Mouse (Mus musculus) midbrain, embryonic 11.5 days (tissue): ENCODE results near the gene Eif2b3. TPM values are rescaled to one million over a fixed set of nuclear protein-coding genes. Genes with fewer than 3 reads are reported as not detected.

ENCODE experiments used
- ATAC-seq: fragments of 200-750 bp; cut with Nextera tagmentation; 2 replicates; pipeline ENCODE4 v1.8.0; 2017; ENCODE audit warnings: moderate TSS enrichment, moderate library complexity; ENCODE audit not compliant: low FRiP score
- DNase-seq: peaks from one replicate; pipeline ENCODE4 v3.0.0; 2015; ENCODE audit warnings: low spot score; ENCODE audit errors: missing footprints
- H3K27ac ChIP-seq: fragments of 300-500 bp; sonication (generic); 2 replicates; pipeline ENCODE4 v1.5.1; 2014; ENCODE audit warnings: low read depth, low read length
- H3K27me3 ChIP-seq: fragments of 300-500 bp; sonication (generic); 2 replicates; pipeline ENCODE4 v1.6.1; 2014; ENCODE audit warnings: mild to moderate bottlenecking, low read length, moderate library complexity, mixed read lengths; ENCODE audit not compliant: control insufficient read depth, insufficient read depth
- H3K36me3 ChIP-seq: fragments of 300-500 bp; sonication (generic); 2 replicates; pipeline ENCODE4 v1.6.1; 2014; ENCODE audit warnings: mild to moderate bottlenecking, low read length, moderate library complexity, mixed read lengths; ENCODE audit not compliant: control insufficient read depth, insufficient read depth
- H3K4me1 ChIP-seq: fragments of 300-500 bp; sonication (generic); 2 replicates; pipeline ENCODE4 v1.6.1; 2014; ENCODE audit warnings: low read length; ENCODE audit not compliant: control insufficient read depth, insufficient read depth
- H3K4me2 ChIP-seq: fragments of 300-500 bp; sonication (generic); 2 replicates; pipeline ENCODE4 v1.6.1; 2014; ENCODE audit warnings: mild to moderate bottlenecking, moderate library complexity
- H3K4me3 ChIP-seq: fragments of 300-500 bp; sonication (generic); 2 replicates; pipeline ENCODE4 v1.5.1; 2014; ENCODE audit warnings: low read depth, low read length
- H3K9ac ChIP-seq: fragments of 300-500 bp; sonication (generic); 2 replicates; pipeline ENCODE4 v1.6.1; 2014; ENCODE audit warnings: low read length
- H3K9me3 ChIP-seq: fragments of 300-500 bp; sonication (generic); 2 replicates; pipeline ENCODE4 v1.6.1; 2016; ENCODE audit warnings: low read length; ENCODE audit not compliant: control insufficient read depth
- WGBS: fragments of 180-500 bp; shearing (Covaris S2); extraction: QIAGEN DNeasy Blood & Tissue Kit; methylation state at CpG from one replicate; pipeline ENCODE4 v1.1.7; 2014; 5-methylcytosine and 5-hydroxymethylcytosine counted together
- polyA plus RNA-seq: library from polyadenylated mRNA; unstranded; fragments of >200 nt; fragmentation: Nextera tagmentation; extraction: Ambion mirVana; gene quantifications from 2 replicates; pipeline ENCODE4 v1.2.1, GENCODE M21; 2014

Eif2b3 gene
- polyA plus RNA-seq, 1 experiment from 2014 or later = 43.0 TPM

GRCm38 (mm10) chr4:117109330-117109729 lies 90.1 kb downstream of the Eif2b3 start:
- no peak overlapping the region for H3K27ac ChIP-seq
- ATAC-seq = no peak
- WGBS = 95% methylated on average over 25 of the region's 25 CpGs

GRCm38 (mm10) chr4:117110249-117110648 lies 91.0 kb downstream of the Eif2b3 start:
- no peaks in the 10 kb centered on the region for H3K4me1 ChIP-seq
- H3K27ac ChIP-seq = no peak overlapping the region
- no peak overlapping the region for H3K4me2 ChIP-seq
- H3K36me3 ChIP-seq = peaks cover 4% of the 10 kb centered on the region
- WGBS = 91% methylated on average over 13 of the region's 13 CpGs
- DNase-seq (peak; percentile 45), ATAC-seq (no peak)
- no peaks in the 10 kb centered on the region for H3K27me3 ChIP-seq
- no peaks in the 10 kb centered on the region for H3K9me3 ChIP-seq
- no peak overlapping the region for H3K4me3 ChIP-seq
- H3K9ac ChIP-seq = no peak overlapping the region

More at GRCm38 (mm10) chr4:117109330-117109729, 90.1 kb downstream of the Eif2b3 start:
- DNase-seq = no peak
- Histone ChIP-seq H3K9ac (no peak overlapping the region), H3K9me3 (no peaks in the 10 kb centered on the region), H3K36me3 (peaks cover 4% of the 10 kb centered on the region), H3K4me1 (no peaks in the 10 kb centered on the region), H3K27me3 (no peaks in the 10 kb centered on the region), H3K4me3 (no peak overlapping the region), H3K4me2 (no peak overlapping the region)

GRCm38 (mm10) chr4:117110985-117111384 lies 91.8 kb downstream of the Eif2b3 start:
- H3K27ac ChIP-seq = no peak overlapping the region
- no peaks in the 10 kb centered on the region for H3K9me3 ChIP-seq
- H3K9ac ChIP-seq = no peak overlapping the region
- 95% methylated on average over 11 of the region's 11 CpGs for WGBS
- peak; percentile 54 for DNase-seq
- no peaks in the 10 kb centered on the region for H3K27me3 ChIP-seq
- peaks cover 4% of the 10 kb centered on the region for H3K36me3 ChIP-seq
- no peaks in the 10 kb centered on the region for H3K4me1 ChIP-seq
- ATAC-seq = no peak
- no peak overlapping the region for H3K4me2 ChIP-seq
- no peak overlapping the region for H3K4me3 ChIP-seq

GRCm38 (mm10) chr4:117113237-117113636 lies 94.0 kb downstream of the Eif2b3 start:
- no peaks in the 10 kb centered on the region for H3K9me3 ChIP-seq
- no peak overlapping the region for H3K27ac ChIP-seq
- no peaks in the 10 kb centered on the region for H3K4me1 ChIP-seq
- ATAC-seq (no peak), DNase-seq (peak; percentile 61)
- 75% methylated on average over 1 of the region's 1 CpGs for WGBS
- H3K27me3 ChIP-seq = no peaks in the 10 kb centered on the region
- no peak overlapping the region for H3K9ac ChIP-seq
- H3K4me3 ChIP-seq = no peak overlapping the region
- no peak overlapping the region for H3K4me2 ChIP-seq
- peaks cover 4% of the 10 kb centered on the region for H3K36me3 ChIP-seq

- DNase-seq = peak; percentile 17
- WGBS = 88% methylated on average over 5 of the region's 5 CpGs
Observed at GRCm38 (mm10) chr4:117115592-117115991, 96.4 kb downstream of the Eif2b3 start.

GRCm38 (mm10) chr4:117117931-117118330 lies 98.7 kb downstream of the Eif2b3 start:
- no peaks in the 10 kb centered on the region; the same call in 1 of the 2 replicates for H3K36me3 ChIP-seq
- H3K4me2 ChIP-seq = no peak overlapping the region
- no peaks in the 10 kb centered on the region for H3K27me3 ChIP-seq
- H3K9me3 ChIP-seq = no peaks in the 10 kb centered on the region
- H3K4me3 ChIP-seq = no peak overlapping the region
- H3K27ac ChIP-seq = no peak overlapping the region
- no peak overlapping the region for H3K9ac ChIP-seq
- no peak for DNase-seq
- ATAC-seq = no peak
- peaks cover 5% of the 10 kb centered on the region for H3K4me1 ChIP-seq
- WGBS = 93% methylated on average over 7 of the region's 7 CpGs

More at GRCm38 (mm10) chr4:117115592-117115991, 96.4 kb downstream of the Eif2b3 start:
- no peaks in the 10 kb centered on the region for H3K27me3 ChIP-seq
- H3K9ac ChIP-seq = no peak overlapping the region
- no peak overlapping the region for H3K4me2 ChIP-seq
- no peaks in the 10 kb centered on the region for H3K9me3 ChIP-seq
- no peak overlapping the region for H3K4me3 ChIP-seq
- peaks cover 3% of the 10 kb centered on the region for H3K4me1 ChIP-seq
- ATAC-seq = no peak
- no peak overlapping the region for H3K27ac ChIP-seq
- peaks cover 4% of the 10 kb centered on the region for H3K36me3 ChIP-seq

GRCm38 (mm10) chr4:117119636-117120035 lies 100.4 kb downstream of the Eif2b3 start:
- Histone ChIP-seq H3K9ac (peak overlapping the region; percentile 78), H3K4me3 (peak overlapping the region; percentile 67), H3K4me2 (peak overlapping the region; percentile 99), H3K27me3 (no peaks in the 10 kb centered on the region), H3K9me3 (no peaks in the 10 kb centered on the region), H3K36me3 (no peaks in the 10 kb centered on the region), H3K27ac (peak overlapping the region; percentile 84), H3K4me1 (peaks cover 6% of the 10 kb centered on the region)
- WGBS = 70% methylated on average over 5 of the region's 5 CpGs
- ATAC-seq = peak; percentile 18; the same call in 1 of the 2 replicates
- peak; percentile 81 for DNase-seq

GRCm38 (mm10) chr4:117120052-117120444 lies 100.8 kb downstream of the Eif2b3 start:
- Histone ChIP-seq H3K4me3 (peak overlapping the region; percentile 67), H3K4me2 (peak overlapping the region; percentile 99), H3K36me3 (no peaks in the 10 kb centered on the region), H3K27me3 (no peaks in the 10 kb centered on the region), H3K27ac (peak overlapping the region; percentile 84), H3K9me3 (no peaks in the 10 kb centered on the region), H3K4me1 (peaks cover 10% of the 10 kb centered on the region), H3K9ac (peak overlapping the region; percentile 78)
- ATAC-seq (peak; percentile 35), DNase-seq (no peak)
- 6% methylated on average over 10 of the region's 10 CpGs for WGBS

- no peaks in the 10 kb centered on the region for H3K9me3 ChIP-seq
- no peaks in the 10 kb centered on the region for H3K27me3 ChIP-seq
- peak; percentile 98 for DNase-seq
- peak overlapping the region; percentile 67 for H3K4me3 ChIP-seq
- H3K9ac ChIP-seq = peak overlapping the region; percentile 78
- H3K4me2 ChIP-seq = peak overlapping the region; percentile 99
- WGBS = under 1% methylated on average over 69 of the region's 69 CpGs
- ATAC-seq = peak; percentile 93
- H3K27ac ChIP-seq = peak overlapping the region; percentile 84
- peaks cover 17% of the 10 kb centered on the region for H3K4me1 ChIP-seq
- no peaks in the 10 kb centered on the region for H3K36me3 ChIP-seq
Observed at GRCm38 (mm10) chr4:117120445-117121414, 101.5 kb downstream of the Eif2b3 start.
